ENCODE assay signal across 17 mouse cellular contexts in the genomic region with DNA sequence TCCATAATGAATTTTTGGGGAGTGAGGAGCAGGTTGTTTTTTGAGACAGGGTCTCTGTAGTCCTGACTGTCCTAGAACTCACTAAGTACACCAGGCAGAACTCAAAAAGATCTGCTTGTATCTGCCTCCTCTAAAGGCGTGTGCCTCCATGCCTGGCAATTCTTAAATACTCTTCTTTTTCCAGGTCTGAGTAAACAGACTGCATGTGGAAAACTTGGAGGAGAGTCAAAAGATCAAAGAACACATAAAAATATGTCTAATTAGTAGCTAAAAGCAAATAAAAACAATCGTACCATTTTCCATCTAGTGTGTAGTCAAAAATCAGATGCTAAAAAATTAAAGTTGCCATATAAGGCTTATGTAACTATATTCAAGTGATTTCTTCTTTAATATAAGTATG.
"Had no signal": no experiment of that assay in that cellular context is flagged by ENCODE, and none has a peak within 500 bp of the region (broad histone marks: within the 10 kb centered on the region; RNA-seq: fewer than 3 reads in every experiment).

No protein-coding gene starts in this region.

- H3K27me3 ChIP-seq: lung, embryonic 15.5 days; megakaryocyte, embryonic 14.5 days; midbrain, embryonic 13.5 days; midbrain, embryonic 15.5 days; neural tube, embryonic 12.5 days; stomach, embryonic 15.5 days had no signal

- H3K36me3 ChIP-seq: stomach, embryonic 15.5 days had no signal

- H3K4me1 ChIP-seq: lung, embryonic 15.5 days; midbrain, embryonic 13.5 days; midbrain, embryonic 15.5 days; neural tube, embryonic 12.5 days; stomach, embryonic 15.5 days had no signal

- H3K27ac ChIP-seq: lung, embryonic 15.5 days; macrophage; midbrain, embryonic 13.5 days; midbrain, embryonic 15.5 days; neural tube, embryonic 12.5 days; stomach, embryonic 15.5 days; stomach, postnatal 0 days had no signal

- H3K9ac ChIP-seq: lung, embryonic 15.5 days; midbrain, embryonic 13.5 days; midbrain, embryonic 15.5 days; neural tube, embryonic 12.5 days; stomach, embryonic 15.5 days had no signal

- DNase-seq: lung, adult 2 months; lung, postnatal 14 days; lung, postnatal 36 days; right cerebral cortex, postnatal 14 days; thymus, adult 2 months; thymus, postnatal 25 days; thymus, postnatal 4 days had no signal

- H3K9me3 ChIP-seq: lung, embryonic 15.5 days; megakaryocyte, embryonic 14.5 days; midbrain, embryonic 13.5 days; midbrain, embryonic 15.5 days; neural tube, embryonic 12.5 days; stomach, embryonic 15.5 days had no signal

- H3K4me3 ChIP-seq: lung, embryonic 15.5 days; megakaryocyte, embryonic 14.5 days; midbrain, embryonic 13.5 days; midbrain, embryonic 15.5 days; neural tube, embryonic 12.5 days; stomach, embryonic 15.5 days had no signal

- H3K4me2 ChIP-seq: lung, embryonic 15.5 days; midbrain, embryonic 11.5 days; midbrain, embryonic 13.5 days; midbrain, embryonic 15.5 days; neural tube, embryonic 12.5 days; stomach, embryonic 15.5 days had no signal

- ATAC-seq: lung, postnatal 0 days; midbrain, embryonic 13.5 days; midbrain, embryonic 15.5 days had no signal
